Mouse (Mus musculus) cerebellum, postnatal 25 days (tissue): ENCODE data around the gene Rfc2.
"Not testable (repeated sequence)": the region's sequence is repeated elsewhere in the genome, so short reads cannot be mapped to it uniquely, and the experiment has no call there.

Source experiments
- DNase-seq, 2 experiments: peaks; one replicate each; pipeline ENCODE4 v3.0.0; 2021; ENCODE audit warnings: mixed read lengths in 2 of 2

Rfc2 gene

GRCm38 (mm10) chr5:134611810-134612521, 30.8 kb downstream of the Rfc2 start:
- DNase-seq, result no peak

DNA sequence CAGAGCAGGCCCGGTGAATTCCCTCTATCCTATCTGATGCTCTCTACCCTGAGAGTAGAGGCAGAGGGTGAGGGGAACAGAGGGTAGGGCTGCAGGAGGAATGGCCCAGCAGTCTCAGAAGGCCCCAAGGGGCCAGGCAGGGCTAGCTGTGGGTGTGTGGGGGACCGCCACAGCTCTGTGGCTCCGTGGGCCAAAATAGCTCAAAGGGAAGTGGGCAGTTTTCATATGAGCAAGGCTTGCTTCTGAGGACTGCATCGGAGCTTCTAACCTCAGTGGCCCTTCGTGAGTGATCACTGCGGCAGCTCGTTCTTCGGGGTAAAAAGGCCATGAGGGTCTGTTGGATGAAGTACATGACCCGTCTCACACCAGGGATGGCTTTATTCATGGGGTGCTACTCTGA, 32.6 kb downstream of the Rfc2 start:
- no peak for DNase-seq

DNA sequence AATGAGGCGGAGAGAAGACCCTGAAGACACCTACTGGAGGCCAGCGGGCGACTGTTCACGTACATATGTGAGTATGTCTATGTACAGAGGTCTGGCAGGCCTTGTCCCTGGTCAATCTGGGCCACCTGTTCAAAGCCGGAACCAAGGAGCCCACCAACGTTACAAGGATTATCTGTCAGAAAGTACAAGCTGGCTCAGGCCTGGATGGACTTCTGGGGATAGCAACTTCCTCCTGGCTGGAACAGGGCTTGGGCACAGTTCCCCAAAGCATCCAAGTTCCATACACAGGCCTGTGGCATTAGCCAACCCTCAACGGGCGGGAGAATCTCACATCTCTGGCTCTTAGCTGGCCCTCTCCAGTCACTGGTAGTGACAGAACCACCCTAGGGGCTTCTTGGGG, 33.1 kb downstream of the Rfc2 start:
- DNase-seq, result no peak

GRCm38 (mm10) chr5:134614802-134615201, 33.6 kb downstream of the Rfc2 start, which contains the start of gene Lat2:
Gene Lat2, minus strand, starts transcription at chr5:134615025.
- DNase-seq, result no peak

- no peak for DNase-seq
Observed at GRCm38 (mm10) chr5:134615380-134615779, 34.2 kb downstream of the Rfc2 start.

DNA sequence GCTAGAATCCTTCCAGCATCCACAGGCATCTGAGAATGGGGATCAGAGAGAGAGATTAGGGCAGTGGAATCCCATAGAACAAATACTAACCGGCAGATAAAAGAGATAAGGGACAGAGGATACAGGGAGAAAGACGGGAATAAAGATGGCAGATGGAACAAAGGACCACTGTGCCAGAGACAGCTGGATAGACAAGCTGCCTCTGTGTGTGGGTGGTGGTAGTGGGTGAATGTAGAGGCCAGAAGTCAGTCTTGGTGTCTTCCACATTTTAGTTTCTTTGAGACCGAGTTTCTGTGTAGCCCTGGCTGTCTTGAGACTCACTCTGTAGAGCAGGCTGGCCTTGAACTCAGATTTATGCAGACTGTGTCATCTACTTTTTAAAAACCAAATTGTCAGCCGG, 34.6 kb downstream of the Rfc2 start:
- no peak for DNase-seq

DNA sequence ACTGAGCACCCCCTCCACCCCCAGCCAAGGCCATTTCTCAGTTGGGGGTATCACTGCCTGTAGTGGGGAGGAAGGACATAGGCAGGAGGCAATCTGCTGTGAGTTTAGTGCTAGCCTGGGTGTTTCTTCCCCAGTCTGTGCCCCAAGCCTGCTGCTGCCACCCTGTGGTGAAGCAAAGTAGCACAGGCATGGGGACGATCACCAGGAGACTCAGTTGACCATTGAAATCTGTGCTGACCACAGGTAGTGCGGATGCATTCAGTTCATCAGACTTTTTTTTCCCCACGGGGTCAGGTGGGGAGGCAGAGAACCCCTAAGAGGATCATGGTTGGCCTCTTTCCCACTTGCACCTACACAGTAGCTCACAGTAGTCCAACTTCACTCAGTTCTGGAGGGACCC, 35.9 kb downstream of the Rfc2 start:
- DNase-seq, result peak; percentile 65 to 77

- no peak for DNase-seq
Observed at GRCm38 (mm10) chr5:134620457-134620856, 39.3 kb downstream of the Rfc2 start.

DNA sequence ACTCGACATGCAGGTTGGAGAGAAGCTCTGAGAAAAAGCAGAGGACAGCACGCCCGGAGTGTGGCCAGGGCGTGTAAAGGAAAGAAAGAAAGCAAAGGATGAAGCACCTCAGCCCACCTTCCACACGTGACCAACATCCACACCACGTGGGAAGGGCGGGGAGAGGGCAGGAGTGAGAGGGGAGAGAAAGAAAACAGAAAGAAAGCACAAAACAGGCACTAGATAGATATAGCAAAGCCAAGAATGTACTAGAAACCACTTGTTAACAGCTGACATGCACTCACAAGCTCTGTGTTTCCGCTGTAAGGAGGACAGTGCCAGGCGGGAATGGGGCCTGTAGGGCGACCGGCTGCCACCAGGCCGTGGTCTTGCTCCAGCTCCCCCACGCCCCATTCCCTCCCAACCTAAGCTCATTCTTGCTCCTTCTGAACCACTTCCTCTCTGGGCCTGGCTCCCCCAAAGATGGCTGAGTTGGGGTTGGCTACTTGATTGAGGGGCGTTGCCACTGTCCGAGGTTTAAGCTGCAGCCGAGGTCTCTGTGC, 40.0 kb downstream of the Rfc2 start:
- no peak for DNase-seq

DNA sequence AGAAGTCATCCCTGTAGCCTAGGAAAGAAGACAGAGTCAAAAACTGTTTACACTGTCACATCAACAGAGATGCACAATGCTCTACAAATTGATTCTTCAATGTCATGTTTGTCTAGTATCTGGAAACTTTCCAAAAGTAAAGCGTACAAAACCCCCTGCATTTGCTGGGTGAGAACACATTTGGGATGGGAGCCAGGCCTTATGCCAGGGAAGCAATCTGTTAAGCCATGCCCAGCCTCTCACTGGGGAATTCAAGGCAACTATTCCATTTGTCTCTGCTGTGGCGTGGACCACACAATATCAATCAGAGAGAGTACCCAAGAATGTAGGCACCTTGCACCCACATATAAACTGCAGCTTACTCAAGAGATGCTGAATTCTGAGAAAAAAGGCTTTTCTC, 40.9 kb downstream of the Rfc2 start:
- peak; percentile 38 to 68 for DNase-seq

DNA sequence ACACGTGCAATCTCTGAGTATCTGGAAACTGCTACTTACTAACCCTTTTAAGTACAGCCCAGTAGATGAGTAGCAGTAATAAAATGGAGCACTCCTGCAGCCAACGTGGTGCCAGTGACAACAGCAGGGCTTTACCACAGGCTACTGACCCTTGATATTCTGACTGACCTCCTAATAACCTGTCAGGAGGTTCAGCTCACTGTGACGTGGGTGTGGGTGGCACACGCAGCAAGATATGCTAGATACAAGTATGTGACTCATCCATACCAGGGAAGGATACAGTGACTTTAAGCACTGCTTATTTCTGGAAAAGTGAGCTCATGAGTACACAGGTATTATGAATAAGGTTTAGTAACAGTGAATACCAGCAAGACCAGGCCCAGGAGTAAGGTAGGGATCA, 48.3 kb downstream of the Rfc2 start:
- no peak for DNase-seq

DNA sequence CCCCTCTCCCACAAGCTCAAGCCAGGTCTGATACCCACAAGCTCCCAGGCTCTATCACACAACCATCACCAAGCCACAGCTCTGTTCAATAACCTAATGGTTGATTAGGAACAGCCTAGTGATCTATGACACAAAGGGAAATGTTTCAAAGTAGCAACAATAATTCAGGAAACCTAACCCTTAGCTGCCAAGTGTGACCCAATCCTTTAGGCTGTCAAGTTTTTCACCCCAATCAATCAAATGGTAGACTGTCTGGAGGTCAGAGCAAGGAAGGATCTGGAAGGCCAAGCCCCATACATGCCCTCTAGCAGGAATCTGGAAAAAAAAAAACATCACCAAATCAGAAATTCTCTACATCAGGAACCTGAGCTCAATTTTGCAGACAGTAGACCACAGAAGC, 49.7 kb downstream of the Rfc2 start:
- DNase-seq, result no peak

DNA sequence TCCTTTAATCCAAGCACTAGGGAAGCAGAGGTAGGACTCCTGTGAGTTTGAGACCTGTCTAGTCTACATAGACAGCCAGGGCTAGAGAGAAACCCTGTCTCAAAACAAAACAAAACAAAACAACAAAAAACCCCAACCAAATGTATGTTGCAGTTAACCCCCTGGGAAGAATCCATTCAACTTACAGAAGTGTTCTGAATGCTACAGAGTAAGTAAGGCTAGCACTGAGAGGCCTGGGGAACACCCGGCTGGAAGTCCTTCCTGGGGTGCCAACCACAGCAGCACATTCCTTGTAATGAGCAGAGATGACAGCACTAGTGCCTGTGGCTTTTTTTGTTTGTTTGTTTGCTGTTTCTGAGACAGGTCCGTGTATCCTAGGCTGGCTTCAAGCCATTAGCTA, 51.7 kb downstream of the Rfc2 start:
- no peak for DNase-seq

GRCm38 (mm10) chr5:134637820-134638367, 56.7 kb downstream of the Rfc2 start:
- DNase-seq, result no peak

DNA sequence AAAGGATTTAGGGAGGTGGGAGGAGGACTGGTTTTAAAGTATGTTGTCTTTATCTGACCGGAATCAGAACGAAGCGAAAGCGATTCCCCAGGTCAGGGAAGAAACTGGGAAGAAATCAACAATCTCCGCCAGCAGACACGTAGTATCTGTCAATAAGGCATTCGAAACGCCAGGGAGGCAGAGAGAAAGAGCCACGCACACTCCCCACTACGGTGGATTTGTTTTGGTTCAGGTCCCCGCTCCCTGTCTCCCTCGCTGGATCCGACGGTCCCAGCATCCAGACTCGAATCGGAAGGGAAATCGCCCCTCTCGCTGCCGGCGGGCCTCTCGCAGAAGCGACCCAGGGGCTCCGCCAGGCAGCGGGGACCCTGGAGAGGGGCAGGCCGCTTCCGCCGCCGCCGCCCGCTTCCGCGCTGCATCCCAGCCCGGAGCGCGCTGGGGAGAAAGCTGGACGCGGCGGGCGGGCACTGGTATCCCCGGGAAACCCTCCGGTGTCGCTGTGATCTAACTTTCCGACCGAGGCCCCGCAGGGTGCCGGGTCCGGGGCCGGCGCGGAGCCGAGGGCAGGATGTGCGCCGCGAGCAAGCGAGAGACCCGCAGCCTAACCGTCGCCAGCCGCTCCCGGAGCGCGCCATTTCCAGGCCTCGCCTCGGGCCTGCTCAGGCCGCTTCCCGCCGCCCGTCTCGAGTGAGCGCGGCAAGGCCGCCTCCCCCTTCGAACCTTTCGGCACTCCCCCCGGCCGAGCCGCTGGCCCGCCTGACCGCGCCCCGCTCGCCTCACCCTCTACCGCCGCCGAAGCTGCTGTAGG, 57.5 kb downstream of the Rfc2 start:
- no peak for DNase-seq

DNA sequence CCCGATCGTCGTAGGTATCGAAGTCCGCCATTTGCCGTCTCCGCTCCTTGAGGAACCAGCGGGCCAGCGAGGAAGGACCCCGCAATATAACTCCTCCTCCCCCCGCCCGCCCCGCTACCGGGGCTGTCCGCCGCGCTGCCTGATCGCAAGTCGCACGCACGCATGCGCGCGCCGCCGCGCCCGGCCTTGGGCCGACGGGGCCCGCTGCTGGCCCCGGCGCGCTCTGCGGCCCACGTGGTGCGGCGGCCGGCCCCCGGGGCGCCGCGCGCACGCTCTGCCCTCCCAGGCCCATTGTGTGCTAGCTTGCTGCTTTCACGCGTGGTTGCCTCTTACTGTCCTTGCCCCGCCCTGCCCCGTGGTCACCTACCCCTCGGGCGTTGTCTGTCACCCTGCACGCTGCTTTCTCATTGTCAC, 58.1 kb downstream of the Rfc2 start, which contains the start of gene Eif4h:
Gene Eif4h (minus strand): TSS at position 222 of the 414 bp plus-strand sequence.
- DNase-seq, result peak; percentile 99

GRCm38 (mm10) chr5:134640371-134640770, 59.2 kb downstream of the Rfc2 start:
- DNase-seq, result no peak

DNA sequence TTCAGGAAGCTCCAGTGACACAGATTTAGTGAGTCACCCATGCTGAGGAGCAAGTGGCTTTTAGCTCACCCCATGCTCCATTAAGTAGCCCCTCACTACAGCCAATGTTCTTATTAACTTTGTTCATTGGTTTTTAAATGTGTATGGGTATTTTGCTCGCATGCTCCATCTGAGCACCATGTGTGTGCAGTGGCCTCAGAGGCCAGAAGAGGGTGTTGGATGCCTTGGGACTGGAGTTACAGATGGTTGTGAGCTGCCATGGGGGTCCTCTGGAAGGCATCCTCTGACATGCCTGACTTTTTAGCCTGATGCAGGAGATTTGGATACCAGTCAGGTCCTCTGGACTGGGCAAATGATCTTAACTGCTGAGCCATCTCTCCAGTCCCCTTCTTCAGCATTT, 63.0 kb downstream of the Rfc2 start:
- DNase-seq, result no peak

DNA sequence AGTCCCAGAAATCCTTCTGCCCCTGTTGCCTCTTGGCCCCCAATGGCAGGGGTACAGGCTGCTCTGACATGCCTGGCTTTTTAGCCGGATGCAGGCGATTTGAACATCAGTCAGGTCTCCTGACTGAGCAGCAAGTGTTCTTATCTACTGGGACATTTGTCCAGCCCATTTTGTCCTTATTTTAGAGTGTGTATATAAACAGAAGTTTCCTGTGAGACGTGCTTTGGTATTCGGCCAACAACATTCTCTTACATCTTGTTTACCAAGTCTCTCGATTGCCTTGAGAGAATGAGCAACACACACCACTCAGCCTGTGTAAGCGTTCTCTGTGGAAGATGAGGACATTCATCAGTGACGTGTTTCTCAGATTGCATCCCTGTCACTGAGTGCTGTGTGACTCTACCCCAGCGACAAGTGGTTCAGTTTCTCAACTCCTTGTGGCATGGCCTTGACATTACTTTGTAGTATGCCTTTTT, 63.5 kb downstream of the Rfc2 start:
- DNase-seq, result no peak

DNA sequence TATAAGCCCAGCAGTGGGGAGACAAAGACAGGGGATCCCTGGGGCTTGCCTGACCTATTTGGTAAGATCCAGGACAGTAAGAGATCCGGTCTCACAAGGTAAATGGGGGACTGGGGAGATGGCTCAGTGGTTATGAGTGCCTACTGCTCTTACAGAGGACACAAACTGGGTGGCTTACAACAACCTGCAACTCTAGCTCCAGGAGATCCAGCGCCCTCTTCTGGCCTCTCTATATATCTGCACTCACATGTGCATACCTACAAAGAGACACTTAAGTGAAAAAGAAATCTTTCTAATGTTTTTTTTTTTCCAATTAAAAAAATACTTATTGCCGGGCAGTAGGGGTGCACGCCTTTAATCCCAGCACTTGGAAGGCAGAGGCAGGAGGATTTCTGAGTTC, 65.3 kb downstream of the Rfc2 start:
- DNase-seq, result no peak

DNA sequence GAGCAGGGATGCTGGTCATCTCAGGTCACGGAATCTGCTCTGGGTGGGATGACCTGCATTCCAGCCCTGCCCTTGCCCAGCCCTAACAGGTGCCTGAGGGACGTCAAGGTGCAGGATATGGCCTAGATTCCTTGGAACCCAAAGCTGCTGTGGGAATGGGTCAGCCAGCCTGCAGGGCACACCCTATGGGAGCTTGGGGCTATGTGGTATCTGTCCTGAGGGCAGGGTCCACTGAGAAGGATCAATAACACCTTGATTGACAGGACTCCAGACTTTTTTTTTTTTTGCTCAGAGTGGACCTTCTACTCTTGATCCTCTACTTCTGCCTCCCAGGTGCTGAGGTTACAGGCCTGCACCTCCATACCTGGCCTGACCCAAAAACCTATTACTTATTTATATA, 66.2 kb downstream of the Rfc2 start:
- no peak for DNase-seq

DNA sequence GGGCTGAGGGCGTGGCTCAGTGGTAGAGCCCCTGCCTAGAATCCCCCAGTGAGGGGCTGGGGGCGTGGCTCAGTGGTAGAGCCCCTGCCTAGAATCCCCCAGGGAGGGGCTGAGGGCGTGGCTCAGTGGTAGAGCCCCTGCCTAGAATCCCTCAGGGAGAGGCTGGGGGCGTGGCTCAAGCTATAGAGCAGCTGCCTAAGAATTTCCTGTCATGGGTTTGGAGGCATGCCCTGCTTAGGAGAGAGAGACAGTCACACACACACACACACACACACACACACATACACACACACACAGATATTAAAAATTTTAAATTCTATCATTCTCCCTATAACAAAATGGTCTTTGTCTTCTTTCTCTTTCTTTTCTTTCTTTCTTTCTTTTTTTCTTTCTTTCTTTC, 67.8 kb downstream of the Rfc2 start:
- not testable (repeated sequence) for DNase-seq

DNA sequence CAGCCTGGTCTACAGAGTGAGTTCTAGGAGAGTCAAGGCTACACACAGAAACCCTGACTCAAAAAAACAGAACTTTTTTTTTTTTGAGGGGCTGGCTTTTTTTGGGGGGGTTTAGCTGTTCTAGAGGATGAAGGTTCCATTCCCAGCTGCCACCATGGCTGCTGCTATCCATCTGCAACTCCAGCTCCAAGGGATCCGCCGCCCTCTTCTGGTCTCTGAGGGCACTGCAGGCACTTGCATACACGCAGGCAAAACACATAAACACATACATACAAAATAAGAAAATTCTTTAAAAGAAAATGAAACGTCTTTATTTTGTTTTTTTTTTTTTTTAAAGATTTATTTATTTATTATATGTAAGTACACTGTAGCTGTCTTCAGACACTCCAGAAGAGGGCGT, 69.8 kb downstream of the Rfc2 start:
- DNase-seq, result peak; percentile 46 to 63
